Mouse (Mus musculus): ENCODE results near the gene Fhad1. TPM values are rescaled to one million over a fixed set of nuclear protein-coding genes. Genes with fewer than 3 reads are reported as not detected.

The Fhad1 gene
- polyA plus RNA-seq, 3 experiments from 2014 or later, result 2.2 to 2.6 TPM; not detected in 1

GRCm38 (mm10) chr4:141930001-141930400 is 84.9 kb downstream of the Fhad1 start:
- no peak for ATAC-seq

- ATAC-seq, result no peak
Measured at GRCm38 (mm10) chr4:141928881-141929281, 86.0 kb downstream of the Fhad1 start.

- ATAC-seq, result no peak
Measured at GRCm38 (mm10) chr4:141925781-141926345, 89.0 kb downstream of the Fhad1 start.

GRCm38 (mm10) chr4:141923961-141924360 is 90.9 kb downstream of the Fhad1 start:
- ATAC-seq, result no peak

- ATAC-seq, result no peak
Measured at GRCm38 (mm10) chr4:141920391-141920790, 94.5 kb downstream of the Fhad1 start.

GRCm38 (mm10) chr4:141917735-141918419 is 97.0 kb downstream of the Fhad1 start:
- no peak for ATAC-seq

GRCm38 (mm10) chr4:141914040-141914439 is 100.8 kb downstream of the Fhad1 start:
- no peak for ATAC-seq

GRCm38 (mm10) chr4:141913201-141913993 is 101.5 kb downstream of the Fhad1 start:
- ATAC-seq, result no peak

- ATAC-seq, result no peak
Measured at GRCm38 (mm10) chr4:141904710-141905109, 110.2 kb downstream of the Fhad1 start.

- ATAC-seq, result no peak
Measured at GRCm38 (mm10) chr4:141902479-141902858, 112.4 kb downstream of the Fhad1 start.

- ATAC-seq, result no peak
Measured at GRCm38 (mm10) chr4:141901711-141902478, 113.0 kb downstream of the Fhad1 start.

- ATAC-seq, result no peak
Measured at GRCm38 (mm10) chr4:141900421-141900820, 114.5 kb downstream of the Fhad1 start.

- ATAC-seq, result no peak
Measured at GRCm38 (mm10) chr4:141899936-141900335, 114.9 kb downstream of the Fhad1 start.

- no peak for ATAC-seq
Measured at GRCm38 (mm10) chr4:141898905-141899304, 116.0 kb downstream of the Fhad1 start.

- no peak for ATAC-seq
Measured at GRCm38 (mm10) chr4:141897838-141898237, 117.0 kb downstream of the Fhad1 start.

GRCm38 (mm10) chr4:141897225-141897624 is 117.7 kb downstream of the Fhad1 start:
- ATAC-seq, result no peak

- no peak for ATAC-seq
Measured at GRCm38 (mm10) chr4:141895772-141896171, 119.1 kb downstream of the Fhad1 start.

- ATAC-seq, result no peak
Measured at GRCm38 (mm10) chr4:141893157-141893784, 121.6 kb downstream of the Fhad1 start.

- ATAC-seq, result no peak
Measured at GRCm38 (mm10) chr4:141886385-141886968, 128.4 kb downstream of the Fhad1 start.

- no peak for ATAC-seq
Measured at GRCm38 (mm10) chr4:141885451-141885850, 129.4 kb downstream of the Fhad1 start.

- ATAC-seq, result no peak
Measured at GRCm38 (mm10) chr4:141882858-141883257, 132.0 kb downstream of the Fhad1 start.

- no peak for ATAC-seq
Measured at GRCm38 (mm10) chr4:141881950-141882349, 132.9 kb downstream of the Fhad1 start.
